ENCODE assay signal across 8 mouse cellular contexts in the genomic region with DNA sequence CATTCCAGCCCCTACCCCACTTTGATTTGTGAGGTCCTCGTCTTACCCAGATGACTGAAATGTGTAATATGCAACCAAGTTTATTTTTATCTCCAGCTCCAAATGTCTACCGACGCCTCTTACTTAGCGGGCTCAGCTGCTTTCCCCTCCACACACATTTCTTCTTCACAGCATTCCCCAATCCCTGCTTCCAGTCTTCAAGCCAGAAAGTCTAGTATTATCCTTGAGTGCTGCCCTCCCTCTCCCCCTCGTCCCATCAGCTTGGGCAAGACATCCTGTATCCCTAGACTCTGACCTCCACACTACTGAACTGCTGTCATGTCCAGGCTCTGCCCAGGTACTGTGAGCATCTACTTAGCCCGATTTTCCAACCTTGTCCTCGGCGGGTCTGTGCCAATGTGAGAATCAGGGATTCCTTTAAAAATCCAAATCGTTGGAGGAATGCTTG. TPM values are rescaled to one million over a fixed set of nuclear protein-coding genes. Genes with fewer than 3 reads are reported as not detected.
DNase-seq lines count a peak whose midpoint lies in the region; ATAC-seq and TF ChIP-seq lines count a peak whose summit lies in the region.

No protein-coding gene starts in this region.

- ATAC-seq in kidney, embryonic 16.5 days (ENCODE audit: low FRiP score, low TSS enrichment): no peak
- 0 out of 2 replicates have a peak, but pooled peaks have one; percentile 2 for ATAC-seq in hindbrain, postnatal 0 days

- DNase-seq in kidney, postnatal 10 days: no peak
- no peak for DNase-seq in embryonic facial prominence, embryonic 10.5 days (ENCODE audit: low spot score)
- no peak for DNase-seq in hindbrain, postnatal 0 days (ENCODE audit: low spot score)
- DNase-seq in neural tube, embryonic 10.5 days (ENCODE audit: extremely low spot score, low spot score): peak; percentile 23
- no peak for DNase-seq in layer of hippocampus, postnatal 36 days
- DNase-seq in urinary bladder, postnatal 36 days (ENCODE audit: low spot score in 2 of 2): no peak
- no peak for DNase-seq in spleen, postnatal 14 days (ENCODE audit: low spot score in 2 of 2)

- peak overlapping the region; percentile 87 for H3K4me2 ChIP-seq in kidney, embryonic 16.5 days (replicated peaks; ENCODE audit: low read depth, low read length)
- H3K4me2 ChIP-seq in hindbrain, postnatal 0 days (ENCODE audit: low read depth, low read length): peak overlapping the region; percentile 60

- no peaks in the 10 kb centered on the region for H3K27me3 ChIP-seq in kidney, embryonic 16.5 days (ENCODE audit: insufficient read depth, low read length)
- H3K27me3 ChIP-seq in embryonic facial prominence, embryonic 10.5 days (replicated peaks; ENCODE audit: low read depth, poor library complexity, severe bottlenecking): peaks cover 21% of the 10 kb centered on the region
- no peaks in the 10 kb centered on the region for H3K27me3 ChIP-seq in hindbrain, postnatal 0 days (ENCODE audit: insufficient read depth, low read length)

- peaks cover 40% of the 10 kb centered on the region for H3K4me1 ChIP-seq in kidney, embryonic 16.5 days (ENCODE audit: insufficient read depth, low read length)
- H3K4me1 ChIP-seq in embryonic facial prominence, embryonic 10.5 days: peaks cover 55% of the 10 kb centered on the region
- H3K4me1 ChIP-seq in hindbrain, postnatal 0 days (ENCODE audit: insufficient read depth, low read length): peaks cover 25% of the 10 kb centered on the region

- H3K36me3 ChIP-seq in kidney, embryonic 16.5 days (ENCODE audit: insufficient read depth, low read length): no peaks in the 10 kb centered on the region
- H3K36me3 ChIP-seq in embryonic facial prominence, embryonic 10.5 days (replicated peaks): no peaks in the 10 kb centered on the region
- H3K36me3 ChIP-seq in hindbrain, postnatal 0 days (ENCODE audit: insufficient read depth, low read length): no peaks in the 10 kb centered on the region

- H3K9me3 ChIP-seq in kidney, embryonic 16.5 days (ENCODE audit: low read length): no peaks in the 10 kb centered on the region
- no peaks in the 10 kb centered on the region for H3K9me3 ChIP-seq in embryonic facial prominence, embryonic 10.5 days
- H3K9me3 ChIP-seq in hindbrain, postnatal 0 days (ENCODE audit: low read length): no peaks in the 10 kb centered on the region

- H3K4me3 ChIP-seq in kidney, embryonic 16.5 days (ENCODE audit: low read length): peak overlapping the region; percentile 79
- H3K4me3 ChIP-seq in embryonic facial prominence, embryonic 10.5 days: peak overlapping the region; percentile 95
- H3K4me3 ChIP-seq in hindbrain, postnatal 0 days (ENCODE audit: low read length): peak overlapping the region; percentile 82

- H3K27ac ChIP-seq in kidney, embryonic 16.5 days (ENCODE audit: low read length): peak overlapping the region; percentile 7; the same call in 1 of the 2 replicates
- H3K27ac ChIP-seq in embryonic facial prominence, embryonic 10.5 days (replicated peaks): peak overlapping the region; percentile 93; the same call in 1 of the 2 replicates
- peak overlapping the region; percentile 70; the same call in 1 of the 2 replicates for H3K27ac ChIP-seq in hindbrain, postnatal 0 days

- peak overlapping the region; percentile 86 for H3K9ac ChIP-seq in kidney, embryonic 16.5 days (replicated peaks; ENCODE audit: low read length)
- H3K9ac ChIP-seq in hindbrain, postnatal 0 days (replicated peaks; ENCODE audit: low read length): peak overlapping the region; percentile 81

- WGBS in kidney, embryonic 16.5 days: 16% methylated on average over 9 of the region's 9 CpGs
- WGBS in embryonic facial prominence, embryonic 10.5 days: 13% methylated on average over 9 of the region's 9 CpGs
- WGBS in hindbrain, postnatal 0 days: 21% methylated on average over 9 of the region's 9 CpGs

- no peak for TF ChIP-seq CTCF in hindbrain, postnatal 0 days (IDR thresholded peaks at IDR 0.05; ENCODE audit: low read depth)

RNA-seq across cellular contexts. Expression of a gene that starts 0.4 kb away (rescaled TPM):
- 75.0 and 80.5 TPM in 2 replicates for polyA plus RNA-seq in kidney, embryonic 16.5 days (2015; fragmentation: Nextera tagmentation; extraction: Ambion mirVana)
- polyA plus RNA-seq in embryonic facial prominence, embryonic 10.5 days (2016; fragmentation: Nextera tagmentation; extraction: Ambion mirVana): 57.7 and 58.9 TPM in 2 replicates
- total RNA-seq in hindbrain, postnatal 0 days (2014; rRNA removed): 72.4 and 113 TPM in 2 replicates
- 26.6 and 31.6 TPM in 2 replicates for polyA plus RNA-seq in hindbrain, postnatal 0 days (2015; fragmentation: Nextera tagmentation; extraction: Ambion mirVana)
- total RNA-seq in layer of hippocampus, postnatal 36 days (2021): 10 to 100 TPM; 50.5 to 51.0 TPM

RNA-seq across cellular contexts. Expression of a gene that starts 51.6 kb away (rescaled TPM):
- 66.0 and 71.5 TPM in 2 replicates for polyA plus RNA-seq in kidney, embryonic 16.5 days (2015; fragmentation: Nextera tagmentation; extraction: Ambion mirVana)
- polyA plus RNA-seq in embryonic facial prominence, embryonic 10.5 days (2016; fragmentation: Nextera tagmentation; extraction: Ambion mirVana): 143 and 156 TPM in 2 replicates
- 323 and 374 TPM in 2 replicates for total RNA-seq in hindbrain, postnatal 0 days (2014; rRNA removed)
- polyA plus RNA-seq in hindbrain, postnatal 0 days (2015; fragmentation: Nextera tagmentation; extraction: Ambion mirVana): 158 and 178 TPM in 2 replicates
- total RNA-seq in layer of hippocampus, postnatal 36 days (2021): 100 to 1,000 TPM; 111 to 120 TPM

RNA-seq across cellular contexts. Expression of a gene that starts 57.4 kb away (rescaled TPM):
- 3.7 and 4.0 TPM in 2 replicates for polyA plus RNA-seq in kidney, embryonic 16.5 days (2015; fragmentation: Nextera tagmentation; extraction: Ambion mirVana)
- 1.2 and 1.8 TPM in 2 replicates for polyA plus RNA-seq in embryonic facial prominence, embryonic 10.5 days (2016; fragmentation: Nextera tagmentation; extraction: Ambion mirVana)
- total RNA-seq in hindbrain, postnatal 0 days (2014; rRNA removed): 4.0 and 5.4 TPM in 2 replicates
- 1.7 and 2.0 TPM in 2 replicates for polyA plus RNA-seq in hindbrain, postnatal 0 days (2015; fragmentation: Nextera tagmentation; extraction: Ambion mirVana)
- total RNA-seq in layer of hippocampus, postnatal 36 days (2021): 1 to 10 TPM; 1.4 to 2.3 TPM

Comparison
In these comparisons a context has a peak if more than half of its experiments do, and no peak if none do; other contexts are left out.
1. H3K27ac ChIP-seq: peak in every context shown above with its lines; median percentile 93 in embryonic facial prominence, embryonic 10.5 days; 70 in hindbrain, postnatal 0 days; 7 in kidney, embryonic 16.5 days.